Mouse (Mus musculus): ENCODE measurements around the gene H2-DMb1. TPM values are rescaled to one million over a fixed set of nuclear protein-coding genes. Genes with fewer than 3 reads are reported as not detected.

The H2-DMb1 gene
- polyA plus RNA-seq, 1 experiment from 2014 or later = 0.91 TPM

DNA sequence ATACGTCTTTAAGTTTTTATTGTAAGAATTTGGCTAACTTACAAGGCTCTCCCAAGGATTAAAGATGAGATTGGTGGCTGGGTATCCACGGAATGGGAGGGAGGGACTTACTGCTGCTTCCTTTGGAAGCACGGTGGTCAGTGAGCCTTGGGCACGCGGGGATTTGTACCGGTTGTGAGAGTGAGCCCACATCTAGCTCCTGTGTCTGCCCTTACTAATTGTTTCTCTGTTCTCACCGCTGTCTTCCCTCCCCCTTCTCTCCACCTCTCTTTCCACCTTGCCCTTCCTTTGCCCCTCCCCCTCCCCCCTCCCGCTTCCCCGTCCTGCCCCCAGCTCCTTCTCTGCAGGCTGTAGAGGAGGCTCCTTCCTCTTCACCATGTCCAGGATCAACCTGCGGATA, 55.5 kb downstream of the H2-DMb1 start:
- no peak overlapping the region for H3K9ac ChIP-seq (replicated peaks; ENCODE audit: low read length)
- peaks cover 32% of the 10 kb centered on the region for H3K27me3 ChIP-seq (ENCODE audit: control insufficient read depth, insufficient read depth, low read length)
- no peaks in the 10 kb centered on the region; the same call in 1 of the 2 replicates for H3K4me1 ChIP-seq (ENCODE audit: control insufficient read depth, insufficient read depth, low read length)
- H3K4me2 ChIP-seq (ENCODE audit: low read length) = no peak overlapping the region
- H3K4me3 ChIP-seq (replicated peaks; ENCODE audit: low read depth, low read length) = no peak overlapping the region
- ATAC-seq (ENCODE audit: low FRiP score, low TSS enrichment) (no peak), DNase-seq (no peak)
- no peaks in the 10 kb centered on the region for H3K36me3 ChIP-seq (ENCODE audit: control insufficient read depth, insufficient read depth, low read length)
- H3K27ac ChIP-seq (replicated peaks; ENCODE audit: low read depth, low read length) = no peak overlapping the region
- no peaks in the 10 kb centered on the region for H3K9me3 ChIP-seq (ENCODE audit: control insufficient read depth, low read length)
- WGBS = 16% methylated on average over 10 of the region's 10 CpGs

DNA sequence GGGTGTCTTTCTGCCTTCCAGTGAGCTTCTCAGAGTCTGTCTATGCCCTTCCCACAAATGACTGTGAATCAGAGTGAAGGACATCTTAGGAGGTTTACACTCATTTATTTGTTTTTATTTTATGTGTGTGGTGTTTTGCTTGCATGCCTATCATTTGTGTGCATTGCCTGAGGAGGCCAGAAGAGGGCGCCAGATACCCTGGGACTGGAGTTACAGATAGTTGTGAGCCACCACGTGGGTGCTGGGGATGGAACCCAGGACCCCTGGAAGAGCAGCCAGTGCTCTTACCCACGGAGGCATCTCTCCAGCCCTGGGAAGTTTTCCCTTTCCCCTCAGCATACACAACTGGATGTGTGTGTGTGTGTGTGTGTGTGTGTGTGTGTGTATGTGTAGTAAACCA, 56.8 kb downstream of the H2-DMb1 start:
- H3K4me2 ChIP-seq (ENCODE audit: low read length) = no peak overlapping the region
- no peaks in the 10 kb centered on the region; the same call in 1 of the 2 replicates for H3K4me1 ChIP-seq (ENCODE audit: control insufficient read depth, insufficient read depth, low read length)
- WGBS = 49% methylated on average over 3 of the region's 3 CpGs
- H3K9me3 ChIP-seq (ENCODE audit: control insufficient read depth, low read length) = no peaks in the 10 kb centered on the region
- no peaks in the 10 kb centered on the region for H3K36me3 ChIP-seq (ENCODE audit: control insufficient read depth, insufficient read depth, low read length)
- no peak for ATAC-seq (ENCODE audit: low FRiP score, low TSS enrichment)
- no peak overlapping the region for H3K4me3 ChIP-seq (replicated peaks; ENCODE audit: low read depth, low read length)
- no peak for DNase-seq
- peaks cover 32% of the 10 kb centered on the region for H3K27me3 ChIP-seq (ENCODE audit: control insufficient read depth, insufficient read depth, low read length)
- no peak overlapping the region for H3K27ac ChIP-seq (replicated peaks; ENCODE audit: low read depth, low read length)
- H3K9ac ChIP-seq (replicated peaks; ENCODE audit: low read length) = no peak overlapping the region

Other genes with a start within 250 kb of the H2-DMb1 start
- 1.1 TPM in 1 of 2 replicates, not detected in the other for gene Platr17, start 247.9 kb upstream of the H2-DMb1 start, polyA plus RNA-seq (2014; fragmentation: Nextera tagmentation; extraction: Ambion mirVana)
- 40.7 and 44.6 TPM in 2 replicates for gene Daxx, start 243.7 kb upstream of the H2-DMb1 start, polyA plus RNA-seq (2014; fragmentation: Nextera tagmentation; extraction: Ambion mirVana)
- 18.3 and 20.6 TPM in 2 replicates for gene Tapbp, start 237.2 kb upstream of the H2-DMb1 start, polyA plus RNA-seq (2014; fragmentation: Nextera tagmentation; extraction: Ambion mirVana)
- 12.1 and 13.1 TPM in 2 replicates for gene Zbtb22, start 237.2 kb upstream of the H2-DMb1 start, polyA plus RNA-seq (2014; fragmentation: Nextera tagmentation; extraction: Ambion mirVana)
- 47.2 and 50.3 TPM in 2 replicates for gene Rgl2, start 223.5 kb upstream of the H2-DMb1 start, polyA plus RNA-seq (2014; fragmentation: Nextera tagmentation; extraction: Ambion mirVana)
- gene Pfdn6, start 212.7 kb upstream of the H2-DMb1 start, polyA plus RNA-seq (2014; fragmentation: Nextera tagmentation; extraction: Ambion mirVana) = 167 and 188 TPM in 2 replicates
- gene Wdr46, start 212.4 kb upstream of the H2-DMb1 start, polyA plus RNA-seq (2014; fragmentation: Nextera tagmentation; extraction: Ambion mirVana) = 15.5 and 16.9 TPM in 2 replicates
- gene B3galt4, start 201.6 kb upstream of the H2-DMb1 start, polyA plus RNA-seq (2014; fragmentation: Nextera tagmentation; extraction: Ambion mirVana) = 8.0 and 10.1 TPM in 2 replicates
- 50.6 and 63.2 TPM in 2 replicates for gene Vps52, start 197.3 kb upstream of the H2-DMb1 start, polyA plus RNA-seq (2014; fragmentation: Nextera tagmentation; extraction: Ambion mirVana)
- gene Rps18, start 197.1 kb upstream of the H2-DMb1 start, polyA plus RNA-seq (2014; fragmentation: Nextera tagmentation; extraction: Ambion mirVana) = 872 and 980 TPM in 2 replicates
- 10.5 and 15.5 TPM in 2 replicates for gene H2-K1, start 152.7 kb upstream of the H2-DMb1 start, polyA plus RNA-seq (2014; fragmentation: Nextera tagmentation; extraction: Ambion mirVana)
- gene Ring1, start 128.4 kb upstream of the H2-DMb1 start, polyA plus RNA-seq (2014; fragmentation: Nextera tagmentation; extraction: Ambion mirVana) = 9.1 and 18.5 TPM in 2 replicates
- 56.1 and 75.0 TPM in 2 replicates for gene H2-Ke6, start 125.0 kb upstream of the H2-DMb1 start, polyA plus RNA-seq (2014; fragmentation: Nextera tagmentation; extraction: Ambion mirVana)
- gene Slc39a7, start 121.4 kb upstream of the H2-DMb1 start, polyA plus RNA-seq (2014; fragmentation: Nextera tagmentation; extraction: Ambion mirVana) = 95.7 and 97.0 TPM in 2 replicates
- 33.3 and 33.4 TPM in 2 replicates for gene Rxrb, start 121.3 kb upstream of the H2-DMb1 start, polyA plus RNA-seq (2014; fragmentation: Nextera tagmentation; extraction: Ambion mirVana)
- 2.4 and 2.9 TPM in 2 replicates for gene Col11a2, start 113.6 kb upstream of the H2-DMb1 start, polyA plus RNA-seq (2014; fragmentation: Nextera tagmentation; extraction: Ambion mirVana)
- gene H2-Oa, start 60.7 kb upstream of the H2-DMb1 start, polyA plus RNA-seq (2014; fragmentation: Nextera tagmentation; extraction: Ambion mirVana) = not detected in 2 replicates
- 16.7 and 20.4 TPM in 2 replicates for gene H2-DMa, start 33.5 kb upstream of the H2-DMb1 start, polyA plus RNA-seq (2014; fragmentation: Nextera tagmentation; extraction: Ambion mirVana)
- 160 and 171 TPM in 2 replicates for gene Brd2, start 30.4 kb upstream of the H2-DMb1 start, polyA plus RNA-seq (2014; fragmentation: Nextera tagmentation; extraction: Ambion mirVana)
- gene H2-DMb2, start 9.8 kb upstream of the H2-DMb1 start, polyA plus RNA-seq (2014; fragmentation: Nextera tagmentation; extraction: Ambion mirVana) = 0.15 and 0.18 TPM in 2 replicates
- gene Tap1, start 34.5 kb downstream of the H2-DMb1 start, polyA plus RNA-seq (2014; fragmentation: Nextera tagmentation; extraction: Ambion mirVana) = 1.1 and 2.9 TPM in 2 replicates
- 1.0 and 2.2 TPM in 2 replicates for gene Psmb9, start 34.7 kb downstream of the H2-DMb1 start, polyA plus RNA-seq (2014; fragmentation: Nextera tagmentation; extraction: Ambion mirVana)
- 1.1 and 5.1 TPM in 2 replicates for gene Psmb8, start 44.6 kb downstream of the H2-DMb1 start, polyA plus RNA-seq (2014; fragmentation: Nextera tagmentation; extraction: Ambion mirVana)
- 0.77 and 1.6 TPM in 2 replicates for gene Tap2, start 50.5 kb downstream of the H2-DMb1 start, polyA plus RNA-seq (2014; fragmentation: Nextera tagmentation; extraction: Ambion mirVana)
- gene H2-Ob, start 85.8 kb downstream of the H2-DMb1 start, polyA plus RNA-seq (2014; fragmentation: Nextera tagmentation; extraction: Ambion mirVana) = not detected in 2 replicates
- 1.1 and 2.0 TPM in 2 replicates for gene H2-Ab1, start 104.6 kb downstream of the H2-DMb1 start, polyA plus RNA-seq (2014; fragmentation: Nextera tagmentation; extraction: Ambion mirVana)
- 0.83 TPM in 1 of 2 replicates, not detected in the other for gene H2-Aa, start 134.8 kb downstream of the H2-DMb1 start, polyA plus RNA-seq (2014; fragmentation: Nextera tagmentation; extraction: Ambion mirVana)
- gene H2-Eb1, start 152.8 kb downstream of the H2-DMb1 start, polyA plus RNA-seq (2014; fragmentation: Nextera tagmentation; extraction: Ambion mirVana) = 2.4 and 2.7 TPM in 2 replicates
- 0.16 TPM in 1 of 2 replicates, not detected in the other for gene H2-Eb2, start 172.6 kb downstream of the H2-DMb1 start, polyA plus RNA-seq (2014; fragmentation: Nextera tagmentation; extraction: Ambion mirVana)
- gene Btnl2, start 201.8 kb downstream of the H2-DMb1 start, polyA plus RNA-seq (2014; fragmentation: Nextera tagmentation; extraction: Ambion mirVana) = not detected in 2 replicates
- gene Btnl1, start 224.1 kb downstream of the H2-DMb1 start, polyA plus RNA-seq (2014; fragmentation: Nextera tagmentation; extraction: Ambion mirVana) = not detected in 2 replicates
- gene BC051142, start 245.7 kb downstream of the H2-DMb1 start, polyA plus RNA-seq (2014; fragmentation: Nextera tagmentation; extraction: Ambion mirVana) = 5.8 and 6.2 TPM in 2 replicates